Mouse (Mus musculus) liver, embryonic 16.5 days (tissue): ENCODE measurements around the gene Ric8b. TPM values are rescaled to one million over a fixed set of nuclear protein-coding genes. Genes with fewer than 3 reads are reported as not detected.

ENCODE experiments used
- ATAC-seq: fragments of 200-750 bp; cut with Nextera tagmentation; 2 replicates; pipeline ENCODE4 v1.8.0; 2017; ENCODE audit warnings: low read depth, mild to moderate bottlenecking, moderate number of reproducible peaks, moderate library complexity
- H3K27ac ChIP-seq: fragments of 300-500 bp; sonication (generic); 2 replicates; pipeline ENCODE4 v1.5.1; 2014; ENCODE audit warnings: mild to moderate bottlenecking, low read length
- H3K27me3 ChIP-seq: fragments of 300-500 bp; sonication (generic); 2 replicates; pipeline ENCODE4 v1.6.1; 2014; ENCODE audit warnings: low read depth, low read length, mixed read lengths; ENCODE audit not compliant: control insufficient read depth, insufficient read depth
- H3K36me3 ChIP-seq: fragments of 300-500 bp; sonication (generic); 2 replicates; pipeline ENCODE4 v1.6.1; 2014; ENCODE audit warnings: mild to moderate bottlenecking; ENCODE audit not compliant: control insufficient read depth, insufficient read depth
- H3K4me1 ChIP-seq: fragments of 300-500 bp; sonication (generic); 2 replicates; pipeline ENCODE4 v1.6.1; 2014; ENCODE audit warnings: low read depth, low read length, mixed read lengths; ENCODE audit not compliant: control insufficient read depth
- H3K4me2 ChIP-seq: fragments of 300-500 bp; sonication (generic); 2 replicates; pipeline ENCODE4 v1.6.1; 2014; ENCODE audit warnings: low read depth, low read length, mixed read lengths
- H3K4me3 ChIP-seq: fragments of 300-500 bp; sonication (generic); 2 replicates; pipeline ENCODE4 v1.5.1; 2014; ENCODE audit warnings: low read depth, mild to moderate bottlenecking, low read length
- H3K9ac ChIP-seq: fragments of 300-500 bp; sonication (generic); 2 replicates; pipeline ENCODE4 v1.6.1; 2014; ENCODE audit warnings: low read depth, low read length
- H3K9me3 ChIP-seq: fragments of 300-500 bp; sonication (generic); replicated peaks from 2 replicates; pipeline ENCODE4 v1.6.1; 2016; ENCODE audit warnings: low read length; ENCODE audit not compliant: control insufficient read depth
- WGBS: fragments of 180-500 bp; shearing (Covaris S2); extraction: QIAGEN DNeasy Blood & Tissue Kit; methylation state at CpG from one replicate; pipeline ENCODE4 v1.1.7; 2014; ENCODE audit not compliant: insufficient replicate concordance; 5-methylcytosine and 5-hydroxymethylcytosine counted together
- polyA plus RNA-seq: library from polyadenylated mRNA; unstranded; fragments of >200 nt; fragmentation: Nextera tagmentation; extraction: Ambion mirVana; gene quantifications from 2 replicates; pipeline ENCODE4 v1.2.1, GENCODE M21; 2015

Ric8b gene
- polyA plus RNA-seq, 1 experiment from 2014 or later: 3.2 TPM

- Histone ChIP-seq H3K9me3 (no peaks in the 10 kb centered on the region), H3K4me1 (no peaks in the 10 kb centered on the region; the same call in 1 of the 2 replicates), H3K27ac (no peak overlapping the region), H3K9ac (no peak overlapping the region), H3K4me3 (no peak overlapping the region), H3K4me2 (no peak overlapping the region), H3K27me3 (no peaks in the 10 kb centered on the region), H3K36me3 (no peaks in the 10 kb centered on the region)
- 78% methylated on average over 8 of the region's 8 CpGs for WGBS
- no peak for ATAC-seq
These were observed 130.6 kb downstream of the Ric8b start for GRCm38 (mm10) chr10:85048008-85048407.

DNA sequence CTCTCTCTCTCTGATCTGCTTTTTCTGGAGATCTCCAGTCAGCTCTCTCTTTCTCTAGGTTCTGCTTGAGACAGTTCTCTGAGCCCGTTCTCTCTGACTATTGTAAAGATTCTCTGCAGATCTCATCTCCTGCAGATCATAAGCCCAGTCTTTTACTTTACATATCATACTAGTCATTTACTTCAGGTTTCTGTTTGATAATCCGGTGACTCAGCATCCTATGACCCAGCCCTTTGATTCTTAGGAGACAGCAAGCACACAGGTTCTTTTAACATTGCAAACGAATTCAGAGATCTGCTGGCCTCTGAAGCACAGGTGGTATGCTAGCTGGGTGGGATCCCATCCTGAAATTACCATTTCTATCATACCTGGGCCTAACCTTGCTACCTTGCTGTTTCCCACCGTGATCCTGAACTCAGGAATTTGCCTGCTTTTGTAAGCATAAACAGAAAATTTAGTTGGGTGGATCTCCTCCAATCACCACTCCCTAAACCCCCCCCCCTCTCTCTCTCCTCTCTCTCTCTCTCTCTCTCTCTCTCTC, 133.3 kb downstream of the Ric8b start:
- H3K36me3 ChIP-seq: no peaks in the 10 kb centered on the region
- H3K4me1 ChIP-seq: no peaks in the 10 kb centered on the region
- no peaks in the 10 kb centered on the region for H3K27me3 ChIP-seq
- WGBS: 24% methylated on average over 4 of the region's 4 CpGs
- no peak overlapping the region for H3K9ac ChIP-seq
- H3K4me2 ChIP-seq: no peak overlapping the region
- H3K4me3 ChIP-seq: no peak overlapping the region
- ATAC-seq: no peak
- H3K27ac ChIP-seq: no peak overlapping the region
- H3K9me3 ChIP-seq: no peaks in the 10 kb centered on the region

DNA sequence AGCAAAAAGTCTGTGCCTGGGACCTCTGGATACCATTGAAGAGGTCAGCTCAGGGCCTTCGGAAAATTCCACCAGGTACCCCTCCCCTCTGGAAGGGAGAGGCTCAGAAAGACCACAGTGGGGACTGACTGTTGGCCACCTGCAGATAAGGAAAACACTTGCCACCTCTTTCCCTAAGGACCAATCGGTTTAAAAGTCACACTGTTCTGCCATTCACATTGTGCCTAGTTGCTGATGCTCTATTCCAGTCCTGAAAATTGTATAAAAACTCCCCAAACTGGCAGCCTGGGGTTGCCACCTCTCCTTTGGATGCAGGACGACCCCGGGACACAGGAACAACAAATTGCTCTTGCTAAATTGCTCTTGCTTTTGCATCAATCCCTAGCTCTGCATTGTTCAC, 135.0 kb downstream of the Ric8b start:
- H3K4me3 ChIP-seq: no peak overlapping the region
- no peak overlapping the region for H3K4me2 ChIP-seq
- no peak overlapping the region for H3K27ac ChIP-seq
- H3K9me3 ChIP-seq: no peaks in the 10 kb centered on the region
- no peak for ATAC-seq
- no peaks in the 10 kb centered on the region for H3K4me1 ChIP-seq
- no peaks in the 10 kb centered on the region for H3K27me3 ChIP-seq
- 28% methylated on average over 4 of the region's 4 CpGs for WGBS
- H3K9ac ChIP-seq: no peak overlapping the region
- no peaks in the 10 kb centered on the region for H3K36me3 ChIP-seq

DNA sequence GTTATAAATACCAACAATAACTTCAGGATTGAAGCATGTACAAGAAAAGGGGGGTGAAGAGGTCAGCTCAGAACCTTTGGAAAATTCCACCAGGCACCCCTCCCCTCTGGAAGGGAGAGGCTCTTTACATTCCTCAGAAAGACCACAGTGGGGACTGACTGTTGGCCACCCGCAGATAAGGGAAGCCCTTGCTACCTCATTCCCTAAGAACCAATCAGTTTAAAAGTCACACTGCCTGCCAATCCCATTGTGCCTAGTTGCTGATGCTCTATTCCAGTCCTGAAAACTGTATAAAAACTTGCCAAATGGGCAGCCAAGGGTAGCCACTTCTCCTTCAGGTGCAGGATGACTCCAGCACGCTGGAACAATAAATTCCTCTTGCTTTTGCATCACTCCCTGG, 137.5 kb downstream of the Ric8b start:
- no peak overlapping the region for H3K4me2 ChIP-seq
- H3K9me3 ChIP-seq: no peaks in the 10 kb centered on the region
- H3K9ac ChIP-seq: no peak overlapping the region
- no peak overlapping the region for H3K4me3 ChIP-seq
- H3K36me3 ChIP-seq: no peaks in the 10 kb centered on the region
- no peak for ATAC-seq
- no peak overlapping the region for H3K27ac ChIP-seq
- H3K4me1 ChIP-seq: no peaks in the 10 kb centered on the region
- H3K27me3 ChIP-seq: no peaks in the 10 kb centered on the region
- 54% methylated on average over 2 of the region's 2 CpGs for WGBS

Other genes starting within 250 kb of the Ric8b start
- gene Rfx4, start 161.6 kb upstream of the Ric8b start, polyA plus RNA-seq: not detected in 2 replicates
- 0.20 and 0.21 TPM in 2 replicates for gene Fhl4, start 184.9 kb downstream of the Ric8b start, polyA plus RNA-seq
- gene Tmem263, start 185.0 kb downstream of the Ric8b start, polyA plus RNA-seq: 16.7 and 18.8 TPM in 2 replicates
- 3.2 and 4.0 TPM in 2 replicates for gene Mterf2, start 210.4 kb downstream of the Ric8b start, polyA plus RNA-seq